In genomic region chr17:64901721-64902623, GRCm38 (mm10) we compare ENCODE assay signal across 16 mouse cellular contexts.
A peak's percentile ranks its signal among the peaks of the same experiment; 100 is the strongest.
DNase-seq lines count a peak whose midpoint lies in the region; ATAC-seq and TF ChIP-seq lines count a peak whose summit lies in the region.
"Had no signal": no experiment of that assay in that cellular context is flagged by ENCODE, and none has a peak within 500 bp of the region (broad histone marks: within the 10 kb centered on the region; RNA-seq: fewer than 3 reads in every experiment).

No protein-coding gene starts in this region.

- no peak for TF ChIP-seq CTCF in C2C12 (IDR thresholded peaks at IDR 0.05; ENCODE audit: control insufficient read depth, insufficient read depth, insufficient read length)

- no peaks in the 10 kb centered on the region for H3K79me3 ChIP-seq in C2C12 (ENCODE audit: low read depth)

- no peaks in the 10 kb centered on the region for H3K36me3 ChIP-seq in forebrain, embryonic 13.5 days (ENCODE audit: poor library complexity, severe bottlenecking)
- no peaks in the 10 kb centered on the region for H3K36me3 ChIP-seq in forebrain, embryonic 10.5 days (replicated peaks)
- no peaks in the 10 kb centered on the region for H3K36me3 ChIP-seq in C2C12 (ENCODE audit: control insufficient read depth, insufficient read depth)
- no peaks in the 10 kb centered on the region for H3K36me3 ChIP-seq in hindbrain, embryonic 11.5 days (ENCODE audit: control insufficient read depth, insufficient read depth, low read length)
- no peaks in the 10 kb centered on the region for H3K36me3 ChIP-seq in midbrain, embryonic 16.5 days (ENCODE audit: control insufficient read depth, insufficient read depth, low read length)
- H3K36me3 ChIP-seq: heart, embryonic 15.5 days; kidney, embryonic 15.5 days; limb, embryonic 10.5 days; liver, embryonic 13.5 days had no signal

- H3K4me2 ChIP-seq in forebrain, embryonic 13.5 days: no peak overlapping the region
- H3K4me2 ChIP-seq in hindbrain, embryonic 11.5 days (replicated peaks; ENCODE audit: low read depth, low read length): no peak overlapping the region
- no peak overlapping the region for H3K4me2 ChIP-seq in midbrain, embryonic 16.5 days (ENCODE audit: low read length)
- H3K4me2 ChIP-seq: heart, embryonic 15.5 days; kidney, embryonic 15.5 days; liver, embryonic 13.5 days had no signal

- DNase-seq in forebrain, embryonic 10.5 days (ENCODE audit: extremely low spot score, low spot score): no peak
- DNase-seq in hindbrain, embryonic 11.5 days (ENCODE audit: low spot score): peak; percentile 25
- no peak for DNase-seq in spleen, adult 18-20 months
- no peak for DNase-seq in kidney, postnatal 10 days
- DNase-seq in kidney, postnatal 36 days: no peak
- DNase-seq: cerebellum, adult 11-12 months; liver, embryonic 13.5 days had no signal

- no peak overlapping the region for H3ac ChIP-seq in C2C12 (ENCODE audit: control insufficient read depth, insufficient read length, low read depth)

- H3K4me3 ChIP-seq in forebrain, embryonic 13.5 days: no peak overlapping the region
- H3K4me3 ChIP-seq in forebrain, embryonic 10.5 days: no peak overlapping the region
- no peak overlapping the region for H3K4me3 ChIP-seq in C2C12 (ENCODE audit: insufficient read depth, poor library complexity, severe bottlenecking)
- no peak overlapping the region for H3K4me3 ChIP-seq in hindbrain, embryonic 11.5 days (ENCODE audit: low read depth, low read length)
- H3K4me3 ChIP-seq in midbrain, embryonic 16.5 days (ENCODE audit: low read depth, low read length): no peak overlapping the region
- H3K4me3 ChIP-seq: heart, embryonic 15.5 days; kidney, embryonic 15.5 days; layer of hippocampus, adult 2 months; limb, embryonic 10.5 days; liver, embryonic 13.5 days had no signal

- no peak overlapping the region for H3K27ac ChIP-seq in forebrain, embryonic 13.5 days
- H3K27ac ChIP-seq in forebrain, embryonic 10.5 days: no peak overlapping the region
- H3K27ac ChIP-seq in hindbrain, embryonic 11.5 days (ENCODE audit: low read depth, low read length): peak overlapping the region; percentile 55; the same call in 1 of the 2 replicates
- peak overlapping the region; percentile 53; the same call in 1 of the 2 replicates for H3K27ac ChIP-seq in midbrain, embryonic 16.5 days (ENCODE audit: low read length)
- H3K27ac ChIP-seq: heart, embryonic 15.5 days; kidney, embryonic 15.5 days; layer of hippocampus, adult 2 months; limb, embryonic 10.5 days; liver, embryonic 13.5 days had no signal

- H3K27me3 ChIP-seq in forebrain, embryonic 13.5 days: no peaks in the 10 kb centered on the region
- H3K27me3 ChIP-seq in forebrain, embryonic 10.5 days (ENCODE audit: poor library complexity, severe bottlenecking): no peaks in the 10 kb centered on the region
- H3K27me3 ChIP-seq in C2C12 (ENCODE audit: control insufficient read depth, insufficient read depth, insufficient read length): no peaks in the 10 kb centered on the region
- no peaks in the 10 kb centered on the region for H3K27me3 ChIP-seq in hindbrain, embryonic 11.5 days (ENCODE audit: control insufficient read depth, insufficient read depth, low read length)
- no peaks in the 10 kb centered on the region for H3K27me3 ChIP-seq in midbrain, embryonic 16.5 days (ENCODE audit: control insufficient read depth, insufficient read depth, low read depth, low read length)
- H3K27me3 ChIP-seq: kidney, embryonic 15.5 days; liver, embryonic 13.5 days had no signal

- peaks cover 7% of the 10 kb centered on the region; the same call in 1 of the 2 replicates for H3K4me1 ChIP-seq in forebrain, embryonic 13.5 days
- H3K4me1 ChIP-seq in forebrain, embryonic 10.5 days: peaks cover 8% of the 10 kb centered on the region; the same call in 1 of the 2 replicates
- H3K4me1 ChIP-seq in hindbrain, embryonic 11.5 days (replicated peaks; ENCODE audit: control insufficient read depth, insufficient read depth, low read length): no peaks in the 10 kb centered on the region
- peaks cover 14% of the 10 kb centered on the region; the same call in 1 of the 2 replicates for H3K4me1 ChIP-seq in midbrain, embryonic 16.5 days (ENCODE audit: control insufficient read depth, insufficient read depth, low read length)
- H3K4me1 ChIP-seq: heart, embryonic 15.5 days; kidney, embryonic 15.5 days; limb, embryonic 10.5 days; liver, embryonic 13.5 days had no signal

- peak; percentile 63; the same call in 1 of the 2 replicates for ATAC-seq in forebrain, embryonic 13.5 days
- ATAC-seq in hindbrain, embryonic 11.5 days (ENCODE audit: low FRiP score): peak; percentile 50
- ATAC-seq in midbrain, embryonic 16.5 days: peak; percentile 73; the same call in 1 of the 2 replicates
- ATAC-seq: inflammation-experienced regulatory T-cells, adult 6 months; lung, postnatal 0 days had no signal

- H3K79me2 ChIP-seq in C2C12 (ENCODE audit: control insufficient read depth, insufficient read depth): no peaks in the 10 kb centered on the region

- 62% methylated on average over 17 of the region's 17 CpGs for WGBS in forebrain, embryonic 13.5 days
- WGBS in forebrain, embryonic 10.5 days: 77% methylated on average over 17 of the region's 17 CpGs
- 70% methylated on average over 17 of the region's 17 CpGs for WGBS in hindbrain, embryonic 11.5 days
- 36% methylated on average over 17 of the region's 17 CpGs for WGBS in midbrain, embryonic 16.5 days

- no peaks in the 10 kb centered on the region for H3K9me3 ChIP-seq in forebrain, embryonic 13.5 days (replicated peaks)
- H3K9me3 ChIP-seq in forebrain, embryonic 10.5 days: no peaks in the 10 kb centered on the region
- no peaks in the 10 kb centered on the region for H3K9me3 ChIP-seq in hindbrain, embryonic 11.5 days (ENCODE audit: control insufficient read depth, low read length)
- no peaks in the 10 kb centered on the region for H3K9me3 ChIP-seq in midbrain, embryonic 16.5 days (replicated peaks; ENCODE audit: control insufficient read depth, low read length, poor library complexity, severe bottlenecking)
- H3K9me3 ChIP-seq: heart, embryonic 15.5 days; kidney, embryonic 15.5 days; limb, embryonic 10.5 days; liver, embryonic 13.5 days had no signal

- H3K9ac ChIP-seq in forebrain, embryonic 13.5 days: no peak overlapping the region
- no peak overlapping the region for H3K9ac ChIP-seq in hindbrain, embryonic 11.5 days (ENCODE audit: low read depth, low read length)
- peak overlapping the region; percentile 36; the same call in 1 of the 2 replicates for H3K9ac ChIP-seq in midbrain, embryonic 16.5 days (ENCODE audit: low read depth, low read length)
- H3K9ac ChIP-seq: heart, embryonic 15.5 days; kidney, embryonic 15.5 days; liver, embryonic 13.5 days had no signal

TF ChIP-seq in C2C12, 6 proteins besides CTCF, POLR2A, EP300 and RAD21:
- no peak for TF ChIP-seq MYOG (IDR thresholded peaks at IDR 0.05; ENCODE audit: control insufficient read depth, extremely low read depth, insufficient read length)
- TF ChIP-seq MYOD1 (IDR thresholded peaks at IDR 0.05; ENCODE audit: control insufficient read depth, insufficient read length, low read depth): peak; percentile 50
TF ChIP-seq in C2C12: peak in this region for 1.

Comparison
In these comparisons a context has a peak if more than half of its experiments do, and no peak if none do; other contexts are left out.
1. H3K27ac ChIP-seq: peak in hindbrain, embryonic 11.5 days (single experiment) and midbrain, embryonic 16.5 days (single experiment); none in forebrain, embryonic 13.5 days (single experiment) and forebrain, embryonic 10.5 days (single experiment).
2. Peak in every context shown above with its lines, with median percentiles within 50 percentile points of each other: ATAC-seq.